Mouse (Mus musculus): ENCODE data around the gene Eif2s1.

GRCm38 (mm10) chr12:78903313-78903712, 41.7 kb downstream of the Eif2s1 start:
- TF ChIP-seq POLR2A (IDR thresholded peaks at IDR 0.05; ENCODE audit: insufficient read depth, low read depth, low read length) = no peak
- TF ChIP-seq CTCF (IDR thresholded peaks at IDR 0.05; ENCODE audit: insufficient read depth, low read depth, low read length) = no peak

Measured in olfactory bulb, adult 2 months (tissue).